Mouse (Mus musculus) heart, postnatal 0 days (tissue): ENCODE measurements at regions not wholly inside any gene's neighbourhood (a gene's known extent, or its start where the extent isn't known, plus 50 kb on each side); places are given as distances from the start of the nearest gene placed in this dataset.

Experiments
- CTCF ChIP-seq: IDR thresholded peaks from 2 replicates; pipeline ENCODE4 v1.5.1; 2016; ENCODE audit warnings: antibody characterized with exemption, control low read depth, low read depth
- EP300 ChIP-seq: IDR thresholded peaks from 2 replicates; pipeline ENCODE4 v1.6.1; 2016; ENCODE audit warnings: antibody characterized with exemption, low read depth

DNA sequence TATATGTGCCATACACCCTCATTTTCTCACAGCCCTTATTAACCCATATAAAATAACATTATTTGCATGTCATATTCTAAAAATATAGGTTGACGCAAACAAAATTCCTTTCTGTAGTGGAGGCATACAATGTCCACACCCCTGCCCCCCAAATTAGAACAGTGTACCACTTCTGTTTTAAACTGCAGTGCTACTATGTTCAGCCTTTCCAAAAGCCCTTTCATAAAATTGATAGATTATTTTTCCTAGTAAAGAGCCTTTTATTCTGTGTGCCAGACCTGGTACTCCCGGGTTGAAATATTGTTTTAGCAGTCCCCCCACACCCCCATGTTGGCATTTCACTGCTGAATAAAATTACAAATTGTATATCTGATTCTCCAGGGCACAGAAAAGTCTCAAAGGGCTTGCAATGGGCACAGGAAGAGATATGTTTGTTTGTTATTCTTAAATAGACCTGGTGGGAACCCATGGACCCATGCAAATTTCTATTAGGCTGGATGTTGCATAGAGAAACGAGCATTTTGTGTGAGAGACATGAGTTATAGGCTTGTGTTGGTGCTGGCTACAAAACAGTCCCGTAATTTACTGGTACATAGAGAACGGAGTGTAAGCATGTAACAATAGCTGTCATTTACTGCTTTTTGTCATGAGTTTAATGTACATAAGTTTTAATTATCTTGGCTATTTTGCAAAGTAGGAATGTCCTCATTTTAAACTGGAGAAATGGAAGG is 192.4 kb upstream of the Tenm3 start:
- TF ChIP-seq CTCF (no peak), EP300 (no peak)
